Mouse (Mus musculus) heart, postnatal 0 days (tissue): Measurements from ENCODE around the gene Ccdc34. TPM values are rescaled to one million over a fixed set of nuclear protein-coding genes. Genes with fewer than 3 reads are reported as not detected.

ENCODE experiments used
- ATAC-seq: fragments of 200-750 bp; cut with Nextera tagmentation; 2 replicates; pipeline ENCODE4 v1.8.0; 2017; ENCODE audit warnings: low read depth, moderate number of reproducible peaks, moderate library complexity; ENCODE audit not compliant: insufficient read depth
- DNase-seq: peaks from one replicate; pipeline ENCODE4 v3.0.0-alpha.2; 2016; ENCODE audit warnings: low spot score
- H3K27ac ChIP-seq: fragments of 300-500 bp; sonication (generic); 2 replicates; pipeline ENCODE4 v1.5.1; 2014; ENCODE audit warnings: low read depth, mild to moderate bottlenecking
- H3K27me3 ChIP-seq: fragments of 300-500 bp; sonication (generic); 2 replicates; pipeline ENCODE4 v1.6.1; 2014; ENCODE audit warnings: low read length, mixed read lengths; ENCODE audit not compliant: control insufficient read depth, insufficient read depth
- H3K36me3 ChIP-seq: fragments of 300-500 bp; sonication (generic); replicated peaks from 2 replicates; pipeline ENCODE4 v1.6.1; 2014; ENCODE audit warnings: low read length, mixed read lengths; ENCODE audit not compliant: control insufficient read depth, insufficient read depth
- H3K4me1 ChIP-seq: fragments of 300-500 bp; sonication (generic); 2 replicates; pipeline ENCODE4 v1.6.1; 2014; ENCODE audit warnings: antibody characterized with exemption; ENCODE audit not compliant: control insufficient read depth, insufficient read depth
- H3K4me2 ChIP-seq: fragments of 300-500 bp; sonication (generic); 2 replicates; pipeline ENCODE4 v1.6.1; 2014; ENCODE audit warnings: low read depth, mild to moderate bottlenecking, low read length, moderate library complexity
- H3K4me3 ChIP-seq: fragments of 300-500 bp; sonication (generic); 2 replicates; pipeline ENCODE4 v1.5.1; 2014; ENCODE audit warnings: low read depth, low read length
- H3K9ac ChIP-seq: fragments of 300-500 bp; sonication (generic); replicated peaks from 2 replicates; pipeline ENCODE4 v1.6.1; 2014; ENCODE audit warnings: low read depth, low read length, mixed read lengths
- H3K9me3 ChIP-seq: fragments of 300-500 bp; sonication (generic); replicated peaks from 2 replicates; pipeline ENCODE4 v1.6.1; 2016; ENCODE audit warnings: low read length; ENCODE audit not compliant: control insufficient read depth
- CTCF ChIP-seq: IDR thresholded peaks from 2 replicates; pipeline ENCODE4 v1.5.1; 2016; ENCODE audit warnings: antibody characterized with exemption, control low read depth, low read depth
- EP300 ChIP-seq: IDR thresholded peaks from 2 replicates; pipeline ENCODE4 v1.6.1; 2016; ENCODE audit warnings: antibody characterized with exemption, low read depth
- WGBS: fragments of 180-500 bp; shearing (Covaris S2); extraction: QIAGEN DNeasy Blood & Tissue Kit; methylation state at CpG from one replicate; pipeline ENCODE4 v1.1.7; 2014; 5-methylcytosine and 5-hydroxymethylcytosine counted together
- polyA plus RNA-seq: library from polyadenylated mRNA; unstranded; fragments of >200 nt; fragmentation: Nextera tagmentation; extraction: Ambion mirVana; gene quantifications from 2 replicates; pipeline ENCODE4 v1.2.1, GENCODE M21; 2015
- total RNA-seq: library from RNA; depleted of rRNA; stranded (reverse); fragments of >200 nt; gene quantifications from 2 replicates; pipeline ENCODE4 v1.2.3, GENCODE M21; 2014; ENCODE audit warnings: low replicate concordance; rRNA removed

Gene Ccdc34
- total RNA-seq (6.9 and 7.8 TPM in 2 replicates), polyA plus RNA-seq (16.5 and 17.1 TPM in 2 replicates)

GRCm38 (mm10) chr2:110017616-110018505 lies at the start of gene Ccdc34:
Gene Ccdc34, plus strand, starts transcription at chr2:110017817.
- H3K4me2 ChIP-seq = peak within 1 kb of the TSS; percentile 84
- DNase-seq (peak; percentile 95), ATAC-seq (peak; percentile 99)
- TF ChIP-seq CTCF (no peak), EP300 (no peak; the same call in 1 of the 2 replicates)
- H3K27ac ChIP-seq = peak within 1 kb of the TSS; percentile 81
- 0 out of 2 replicates have a peak, but pooled peaks cover 10% of the 10 kb centered on the region for H3K4me1 ChIP-seq
- H3K27me3 ChIP-seq = no peaks in the 10 kb centered on the region
- peaks cover 9% of the 10 kb centered on the region for H3K36me3 ChIP-seq
- H3K9ac ChIP-seq = peak within 1 kb of the TSS; percentile 86
- peak within 1 kb of the TSS; percentile 89 for H3K4me3 ChIP-seq
- WGBS = under 1% methylated on average over 55 of the region's 55 CpGs
- no peaks in the 10 kb centered on the region for H3K9me3 ChIP-seq

DNA sequence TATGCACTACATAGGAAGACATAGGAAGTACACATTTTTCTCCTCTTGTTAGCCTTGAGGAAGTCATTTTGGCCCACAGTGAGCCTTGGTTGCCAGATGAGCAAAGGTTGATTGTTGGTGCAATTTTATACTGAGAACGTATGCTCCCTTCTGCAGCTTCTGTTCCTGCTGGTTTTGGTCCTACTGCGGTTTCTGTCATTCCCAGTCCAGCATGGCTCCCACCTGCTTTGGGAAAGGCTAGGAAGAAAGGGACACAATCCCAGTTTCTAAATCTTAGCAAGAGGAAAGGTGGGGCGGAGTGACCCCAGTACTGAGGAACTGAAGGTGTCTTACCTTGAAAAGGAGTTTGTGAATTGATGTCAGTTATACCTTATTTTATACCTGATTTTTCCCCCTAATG lies 48.2 kb upstream of the Ccdc34 start:
- no peak for ATAC-seq
- Histone ChIP-seq H3K4me1 (peaks cover 30% of the 10 kb centered on the region), H3K27ac (peak overlapping the region; percentile 63; the same call in 1 of the 2 replicates), H3K36me3 (no peaks in the 10 kb centered on the region), H3K9me3 (no peaks in the 10 kb centered on the region), H3K4me2 (peak overlapping the region; percentile 47; the same call in 1 of the 2 replicates), H3K27me3 (no peaks in the 10 kb centered on the region), H3K9ac (0 out of 2 replicates have a peak overlapping the region, but pooled peaks have one; percentile 24), H3K4me3 (no peak overlapping the region)
- TF ChIP-seq EP300 (no peak), CTCF (no peak)
- DNase-seq = no peak
- 72% methylated on average over 3 of the region's 3 CpGs for WGBS

GRCm38 (mm10) chr2:109969926-109970532 lies 47.6 kb upstream of the Ccdc34 start:
- no peaks in the 10 kb centered on the region for H3K9me3 ChIP-seq
- H3K4me2 ChIP-seq = peak overlapping the region; percentile 47
- no peaks in the 10 kb centered on the region for H3K36me3 ChIP-seq
- peak overlapping the region; percentile 63 for H3K27ac ChIP-seq
- H3K9ac ChIP-seq = 0 out of 2 replicates have a peak overlapping the region, but pooled peaks have one; percentile 24
- DNase-seq = no peak
- 30% methylated on average over 10 of the region's 10 CpGs for WGBS
- H3K4me3 ChIP-seq = no peak overlapping the region
- peaks cover 37% of the 10 kb centered on the region for H3K4me1 ChIP-seq
- TF ChIP-seq EP300 (no peak), CTCF (no peak)
- no peaks in the 10 kb centered on the region for H3K27me3 ChIP-seq
- ATAC-seq = no peak; the same call in 1 of the 2 replicates

GRCm38 (mm10) chr2:109970744-109971410 lies 46.7 kb upstream of the Ccdc34 start:
- H3K27ac ChIP-seq = 0 out of 2 replicates have a peak overlapping the region, but pooled peaks have one; percentile 63
- no peak for ATAC-seq
- H3K9me3 ChIP-seq = no peaks in the 10 kb centered on the region
- 40% methylated on average over 8 of the region's 8 CpGs for WGBS
- peaks cover 39% of the 10 kb centered on the region for H3K4me1 ChIP-seq
- H3K27me3 ChIP-seq = no peaks in the 10 kb centered on the region
- no peak overlapping the region for H3K9ac ChIP-seq
- DNase-seq = no peak
- TF ChIP-seq EP300 (no peak), CTCF (0 out of 2 replicates have a peak, but pooled peaks have one; percentile 3)
- no peak overlapping the region for H3K4me3 ChIP-seq
- no peak overlapping the region for H3K4me2 ChIP-seq
- H3K36me3 ChIP-seq = 0 out of 2 replicates have a peak, but pooled peaks cover 3% of the 10 kb centered on the region

DNA sequence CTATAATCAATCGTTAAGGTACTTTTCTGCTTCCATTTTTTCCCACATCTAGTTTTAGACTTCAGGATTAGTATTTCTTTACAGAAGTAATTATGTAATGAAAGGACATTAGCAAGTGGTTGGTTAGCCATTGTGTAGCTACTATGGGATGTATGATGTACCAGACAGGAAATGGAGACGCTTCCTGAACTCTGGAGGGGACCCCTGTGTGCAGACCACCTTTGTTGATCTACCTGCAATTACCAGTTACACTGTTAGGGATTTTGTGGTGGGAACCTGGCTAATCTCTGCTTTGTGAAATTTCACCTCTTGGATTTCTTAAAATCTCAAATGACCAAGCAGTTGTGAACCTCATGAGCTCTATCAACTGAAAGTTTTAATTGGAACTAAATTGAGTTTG lies 45.3 kb upstream of the Ccdc34 start:
- no peak overlapping the region for H3K9ac ChIP-seq
- no peak for TF ChIP-seq CTCF
- TF ChIP-seq EP300 = no peak
- ATAC-seq (no peak), DNase-seq (no peak)
- H3K27me3 ChIP-seq = no peaks in the 10 kb centered on the region
- no peaks in the 10 kb centered on the region for H3K9me3 ChIP-seq
- 88% methylated on average over 2 of the region's 2 CpGs for WGBS
- H3K4me1 ChIP-seq = peaks cover 41% of the 10 kb centered on the region
- H3K27ac ChIP-seq = no peak overlapping the region
- no peak overlapping the region for H3K4me3 ChIP-seq
- H3K36me3 ChIP-seq = 0 out of 2 replicates have a peak, but pooled peaks cover 3% of the 10 kb centered on the region
- H3K4me2 ChIP-seq = no peak overlapping the region
